Mouse (Mus musculus): Measurements from ENCODE around the gene Slc25a4.
"Not testable (repeated sequence)": the region's sequence is repeated elsewhere in the genome, so short reads cannot be mapped to it uniquely, and the experiment has no call there.

Slc25a4 gene

GRCm38 (mm10) chr8:46210404-46211315 lies at the start of gene Slc25a4:
TSS of gene Slc25a4 (minus strand) at chr8:46211284.
- peak; percentile 99 for DNase-seq

- no peak for DNase-seq
Measured at GRCm38 (mm10) chr8:46257921-46258682, 47.0 kb upstream of the Slc25a4 start.

- DNase-seq = no peak
Measured at GRCm38 (mm10) chr8:46252456-46252855, 41.4 kb upstream of the Slc25a4 start.

GRCm38 (mm10) chr8:46251561-46251960 lies 40.5 kb upstream of the Slc25a4 start:
- DNase-seq = no peak

- no peak for DNase-seq
Measured at GRCm38 (mm10) chr8:46246346-46246745, 35.3 kb upstream of the Slc25a4 start.

- no peak for DNase-seq
Measured at GRCm38 (mm10) chr8:46242946-46243345, 31.9 kb upstream of the Slc25a4 start.

- DNase-seq = peak; percentile 87 to 91
Measured at GRCm38 (mm10) chr8:46241568-46242374, 30.7 kb upstream of the Slc25a4 start.

GRCm38 (mm10) chr8:46236441-46237223 lies 25.5 kb upstream of the Slc25a4 start:
- no peak for DNase-seq

- DNase-seq = no peak
Measured at GRCm38 (mm10) chr8:46234736-46235135, 23.7 kb upstream of the Slc25a4 start.

GRCm38 (mm10) chr8:46232798-46233197 lies 21.7 kb upstream of the Slc25a4 start:
- no peak for DNase-seq

- DNase-seq = not testable (repeated sequence)
Measured at GRCm38 (mm10) chr8:46231968-46232367, 20.9 kb upstream of the Slc25a4 start.

- no peak for DNase-seq
Measured at GRCm38 (mm10) chr8:46226622-46227021, 15.5 kb upstream of the Slc25a4 start.

GRCm38 (mm10) chr8:46225501-46225900 lies 14.4 kb upstream of the Slc25a4 start:
- no peak for DNase-seq

GRCm38 (mm10) chr8:46220566-46220965 lies 9.5 kb upstream of the Slc25a4 start:
- no peak for DNase-seq

GRCm38 (mm10) chr8:46216838-46217237 lies 5.8 kb upstream of the Slc25a4 start:
- peak; percentile 80 to 87 for DNase-seq

- no peak for DNase-seq
Measured at GRCm38 (mm10) chr8:46213971-46214480, 2.9 kb upstream of the Slc25a4 start.

GRCm38 (mm10) chr8:46212194-46212593 lies 1.1 kb upstream of the Slc25a4 start:
- DNase-seq = peak; percentile 52 to 57

GRCm38 (mm10) chr8:46211611-46212071 lies 557 bp upstream of the Slc25a4 start:
- peak; percentile 59 to 71 for DNase-seq

- DNase-seq = peak; percentile 46 to 48
Measured at GRCm38 (mm10) chr8:46209057-46209456, 2.0 kb downstream of the Slc25a4 start.

- peak; percentile 80 to 87 for DNase-seq
Measured at GRCm38 (mm10) chr8:46208354-46208753, 2.7 kb downstream of the Slc25a4 start.

GRCm38 (mm10) chr8:46206107-46206506 lies 5.0 kb downstream of the Slc25a4 start:
- DNase-seq = no peak
